Mouse (Mus musculus): ENCODE data around the gene Dolpp1. TPM values are rescaled to one million over a fixed set of nuclear protein-coding genes. Genes with fewer than 3 reads are reported as not detected.

The Dolpp1 gene
- total and polyA plus RNA-seq, 3 experiments = 17.9 to 22.3 (median 19.2) TPM

GRCm38 (mm10) chr2:30440211-30440700, 48.2 kb downstream of the Dolpp1 start:
- Histone ChIP-seq H3K4me3 (replicated peaks in 1 of 3; ENCODE audit: low read depth in 2 of 3, low read length in 2 of 3, poor library complexity in 1 of 3) (no peak overlapping the region), H3K79me2 (replicated peaks; ENCODE audit: control insufficient read depth, extremely low read depth, insufficient read depth, poor library complexity, severe bottlenecking) (no peaks in the 10 kb centered on the region), H3K27ac (ENCODE audit: insufficient read depth, low read depth) (no peak overlapping the region), H3K27me3 (replicated peaks) (no peaks in the 10 kb centered on the region), H3K9me3 (replicated peaks; ENCODE audit: low read length) (no peaks in the 10 kb centered on the region), H3K4me1 (ENCODE audit: control insufficient read depth in 1 of 2, insufficient read depth in 2 of 2) (peaks cover 16 to 47% of the 10 kb centered on the region in 2 experiments), H3K4me2 (ENCODE audit: insufficient read depth, low read depth, poor library complexity, severe bottlenecking) (no peak overlapping the region), H3K9ac (ENCODE audit: insufficient read depth, low read depth) (no peak overlapping the region), H3K36me3 (replicated peaks in 1 of 2; ENCODE audit: control insufficient read depth in 1 of 2, insufficient read depth in 1 of 2, low read length in 1 of 2) (peaks cover 45 to 80% of the 10 kb centered on the region in 2 experiments)
- in situ Hi-C loops (cut with MboI; ENCODE audit: low pct_ligation_motif_present, low pct_unique_long_range_greater_than_20kb, low sequenced_read_pairs) (no loop called here), dilution Hi-C loops (cut with MboI; ENCODE audit: extremely low pct_ligation_motif_present, extremely low pct_unique_long_range_greater_than_20kb, low sequenced_read_pairs) (no loop called here)
- DNase-seq (ENCODE audit: extremely low read depth) = no peak
- TF ChIP-seq MAFK (IDR thresholded peaks at IDR 0.05; ENCODE audit: insufficient replicate concordance, low read length) = no peak

- in situ Hi-C loops (cut with MboI; ENCODE audit: low pct_ligation_motif_present, low pct_unique_long_range_greater_than_20kb, low sequenced_read_pairs) (no loop called here), dilution Hi-C loops (cut with MboI; ENCODE audit: extremely low pct_ligation_motif_present, extremely low pct_unique_long_range_greater_than_20kb, low sequenced_read_pairs) (no loop called here)
- peak overlapping the region; percentile 88 for H3K27ac ChIP-seq (ENCODE audit: insufficient read depth, low read depth)
- no peak overlapping the region for H3K4me3 ChIP-seq (replicated peaks in 1 of 3; ENCODE audit: low read depth in 2 of 3, low read length in 2 of 3, poor library complexity in 1 of 3)
- H3K79me2 ChIP-seq (replicated peaks; ENCODE audit: control insufficient read depth, extremely low read depth, insufficient read depth, poor library complexity, severe bottlenecking) = no peaks in the 10 kb centered on the region
- H3K9ac ChIP-seq (ENCODE audit: insufficient read depth, low read depth) = peak overlapping the region; percentile 69
- peak overlapping the region; percentile 75 for H3K4me2 ChIP-seq (ENCODE audit: insufficient read depth, low read depth, poor library complexity, severe bottlenecking)
- DNase-seq (ENCODE audit: extremely low read depth) = peak; percentile 92
- peaks cover 23 to 53% of the 10 kb centered on the region in 2 experiments for H3K4me1 ChIP-seq (ENCODE audit: control insufficient read depth in 1 of 2, insufficient read depth in 2 of 2)
- H3K36me3 ChIP-seq (replicated peaks in 1 of 2; ENCODE audit: control insufficient read depth in 1 of 2, insufficient read depth in 1 of 2, low read length in 1 of 2) = peaks cover 47 to 81% of the 10 kb centered on the region in 2 experiments
- H3K9me3 ChIP-seq (replicated peaks; ENCODE audit: low read length) = no peaks in the 10 kb centered on the region
- no peaks in the 10 kb centered on the region for H3K27me3 ChIP-seq (replicated peaks)
- TF ChIP-seq ELF1 (IDR thresholded peaks at IDR 0.05; ENCODE audit: low read depth, low read length) = peak; percentile 83
- 0 out of 2 replicates have a peak, but pooled peaks have one; percentile 62 for TF ChIP-seq MYC (IDR thresholded peaks at IDR 0.05; ENCODE audit: low read depth, low read length)
- TF ChIP-seq RCOR1 (conservative IDR thresholded peaks at IDR 0.05; ENCODE audit: low read depth, low read length) = no peak
- 0 out of 2 replicates have a peak, but pooled peaks have one; percentile 35 for TF ChIP-seq E2F4 (IDR thresholded peaks at IDR 0.05; ENCODE audit: insufficient replicate concordance, low read depth, low read length)
- TF ChIP-seq TBP (conservative IDR thresholded peaks at IDR 0.05; ENCODE audit: low read depth, low read length) = no peak
- TF ChIP-seq ZMIZ1 (IDR thresholded peaks at IDR 0.05; ENCODE audit: low read depth, low read length) = 0 out of 2 replicates have a peak, but pooled peaks have one; percentile 16
- TF ChIP-seq CHD1 (IDR thresholded peaks at IDR 0.05; ENCODE audit: low read depth, low read length) = 0 out of 2 replicates have a peak, but pooled peaks have one; percentile 6
- no peak for TF ChIP-seq USF1 (IDR thresholded peaks at IDR 0.05; ENCODE audit: low read depth, low read length)
- TF ChIP-seq MAX (IDR thresholded peaks at IDR 0.05; ENCODE audit: low read length) = peak; percentile 28; the same call in 1 of the 2 replicates
- 0 out of 2 replicates have a peak, but pooled peaks have one; percentile 21 for TF ChIP-seq ZNF384 (IDR thresholded peaks at IDR 0.05; ENCODE audit: low read depth, low read length)
- TF ChIP-seq EP300 (IDR thresholded peaks at IDR 0.05; ENCODE audit: low read length) = peak; percentile 49; the same call in 1 of the 2 replicates
- TF ChIP-seq PAX5 (IDR thresholded peaks at IDR 0.05; ENCODE audit: low read length) = no peak
- peak; percentile 80 for TF ChIP-seq IRF4 (IDR thresholded peaks at IDR 0.05; ENCODE audit: low read depth, low read length)
- TF ChIP-seq ZC3H11A (IDR thresholded peaks at IDR 0.05; ENCODE audit: low read depth, low read length) = peak; percentile 67; the same call in 1 of the 2 replicates
- TF ChIP-seq MEF2A (IDR thresholded peaks at IDR 0.05; ENCODE audit: borderline replicate concordance, low read depth, low read length) = peak; percentile 48; the same call in 1 of the 2 replicates
- TF ChIP-seq CHD2 (IDR thresholded peaks at IDR 0.05; ENCODE audit: low read length) = peak; percentile 36; the same call in 1 of the 2 replicates
- TF ChIP-seq POLR2A (IDR thresholded peaks at IDR 0.05; ENCODE audit: low read depth, low read length) = 0 out of 2 replicates have a peak, but pooled peaks have one; percentile 26
- no peak for TF ChIP-seq GABPA (IDR thresholded peaks at IDR 0.05; ENCODE audit: insufficient replicate concordance, low read depth, low read length)
- peak; percentile 81 for TF ChIP-seq MAZ (IDR thresholded peaks at IDR 0.05; ENCODE audit: low read depth, low read length)
- TF ChIP-seq UBTF (IDR thresholded peaks at IDR 0.05; ENCODE audit: low read depth, low read length) = no peak
- 0 out of 2 replicates have a peak, but pooled peaks have one; percentile 23 for TF ChIP-seq KAT2A (IDR thresholded peaks at IDR 0.05; ENCODE audit: insufficient replicate concordance, low read length)
- peak; percentile 53 for TF ChIP-seq JUND (conservative IDR thresholded peaks at IDR 0.05; ENCODE audit: low read depth, low read length)
- TF ChIP-seq TCF12 (IDR thresholded peaks at IDR 0.05; ENCODE audit: low read depth, low read length) = no peak; the same call in 1 of the 2 replicates
- no peak for TF ChIP-seq MXI1 (IDR thresholded peaks at IDR 0.05; ENCODE audit: low read depth, low read length)
- TF ChIP-seq SIN3A (IDR thresholded peaks at IDR 0.05; ENCODE audit: low read length) = peak; percentile 74
- no peak for TF ChIP-seq POLR2AphosphoS2 (IDR thresholded peaks at IDR 0.05; ENCODE audit: low read depth, low read length)
- peak; percentile 97 for TF ChIP-seq SMC3 (IDR thresholded peaks at IDR 0.05; ENCODE audit: low read depth, low read length)
- TF ChIP-seq JUN (IDR thresholded peaks at IDR 0.05; ENCODE audit: insufficient read depth, low read depth, low read length) = peak; percentile 7; the same call in 1 of the 2 replicates
- TF ChIP-seq CTCF (conservative IDR thresholded peaks at IDR 0.05 in 1 of 2, IDR thresholded peaks at IDR 0.05 in 1 of 2; ENCODE audit: low read depth in 2 of 2, low read length in 2 of 2) = peak; percentile 81 to 93
These were observed 48.9 kb downstream of the Dolpp1 start for GRCm38 (mm10) chr2:30440701-30441517.
